Mouse (Mus musculus): Measurements from ENCODE around the gene Tmem95.
"Not testable (repeated sequence)": the region's sequence is repeated elsewhere in the genome, so short reads cannot be mapped to it uniquely, and the experiment has no call there.

The Tmem95 gene

DNA sequence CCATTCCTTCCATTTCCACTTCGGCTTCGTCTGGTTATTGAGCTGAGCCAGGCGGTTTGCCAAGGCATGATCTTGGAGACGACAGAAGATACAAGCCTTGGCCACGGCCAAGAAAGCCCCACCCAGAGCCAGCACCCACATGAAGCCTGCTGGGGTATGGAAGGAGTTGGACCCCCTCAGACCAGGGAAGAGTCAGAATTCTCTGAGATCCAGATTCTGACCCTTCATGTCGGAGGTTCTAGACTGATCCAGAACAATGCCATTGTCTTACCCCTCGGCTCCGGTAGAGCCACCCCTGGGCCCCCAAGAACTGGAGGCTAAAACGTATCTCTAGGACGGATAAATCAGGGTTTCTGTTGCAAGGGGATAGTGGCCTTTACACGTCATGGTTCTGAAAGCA is at the start of gene Tmem95:
Tmem95 (minus strand) TSS at position 141 of the 400 bp plus-strand sequence.
- DNase-seq (ENCODE audit: low spot score in 2 of 2), result no peak

- no peak for DNase-seq (ENCODE audit: low spot score in 2 of 2)
Measured at GRCm38 (mm10) chr11:69927501-69927900, 49.7 kb upstream of the Tmem95 start.

- DNase-seq (ENCODE audit: low spot score in 2 of 2), result no peak
Measured at GRCm38 (mm10) chr11:69922796-69923195, 45.0 kb upstream of the Tmem95 start.

DNA sequence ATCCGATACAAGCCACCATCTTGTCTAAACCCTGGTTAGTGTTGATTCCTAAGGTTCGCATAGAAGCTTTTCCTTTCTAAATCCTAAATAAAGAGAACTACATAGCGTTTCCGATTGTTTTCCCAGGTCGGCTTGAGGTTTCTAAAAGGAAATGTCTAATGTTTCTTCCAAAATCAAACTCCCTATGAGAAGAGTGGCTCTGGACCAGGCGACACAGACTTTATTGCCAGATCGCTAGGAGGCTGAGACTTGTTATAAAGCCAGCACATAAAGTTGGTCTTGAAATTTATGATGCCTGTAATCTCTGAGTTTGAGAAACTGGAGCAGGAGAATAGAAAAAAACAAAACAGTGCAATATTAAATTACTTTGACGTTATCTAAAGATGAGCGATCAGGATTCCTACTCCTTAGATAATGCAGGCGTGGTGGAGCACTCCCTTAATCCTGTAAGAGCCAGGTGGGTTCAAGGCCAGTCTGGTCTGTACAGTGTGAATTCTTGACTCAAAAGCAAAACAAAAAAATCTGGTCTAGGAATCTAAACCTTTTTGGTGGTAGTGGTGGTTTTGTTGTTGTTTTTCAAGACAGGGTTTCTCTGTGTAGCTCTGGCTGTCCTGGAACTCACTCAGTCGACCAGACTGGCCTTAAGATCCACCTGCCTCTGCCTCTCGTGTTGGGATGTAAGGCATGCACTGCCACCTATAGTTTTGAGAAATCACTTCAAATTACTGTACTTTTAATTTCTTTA is 44.4 kb upstream of the Tmem95 start:
- no peak for DNase-seq (ENCODE audit: low spot score in 2 of 2)

- peak; percentile 100 for DNase-seq (ENCODE audit: low spot score in 2 of 2)
Measured at GRCm38 (mm10) chr11:69921114-69922011, 43.5 kb upstream of the Tmem95 start, which contains the start of gene Eif5a. TSS of gene Eif5a (minus strand) at chr11:69921958.

DNA sequence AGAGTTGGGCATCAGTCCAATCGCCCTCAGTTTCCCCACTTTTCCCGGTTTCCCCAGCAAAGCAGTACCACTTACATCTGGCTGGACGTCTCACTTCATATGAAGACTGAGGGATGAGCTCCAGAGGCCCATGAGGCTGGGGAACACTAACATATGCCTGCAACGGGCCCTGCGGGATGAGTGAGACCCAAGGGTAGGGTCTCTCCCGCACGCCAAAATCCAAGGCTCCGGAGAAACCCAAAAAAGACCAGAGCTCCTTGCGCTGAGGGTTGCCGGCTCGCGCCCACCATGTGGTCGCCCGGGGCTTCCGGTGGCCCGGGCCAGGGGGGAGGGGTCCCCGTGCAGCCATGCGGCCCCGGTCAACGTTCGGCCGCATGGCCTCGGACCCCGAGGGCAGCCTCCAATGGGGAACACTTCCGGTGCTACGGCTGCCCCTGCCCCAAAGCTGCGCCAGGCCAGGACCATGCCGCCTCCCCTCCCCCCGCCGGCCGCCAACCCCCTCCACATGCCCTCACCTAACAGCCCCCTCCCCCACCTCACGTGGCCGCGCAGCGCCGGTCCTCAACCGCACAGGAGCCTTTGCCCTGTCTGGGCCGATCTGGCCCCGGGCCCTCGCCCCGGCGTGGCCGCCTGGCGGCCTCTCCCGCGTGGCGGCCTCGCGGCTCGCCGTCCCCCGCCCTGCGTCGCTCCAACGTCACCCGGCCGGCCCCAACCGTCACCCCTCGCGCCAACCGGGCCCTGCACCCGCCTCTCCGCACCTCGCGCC is 42.6 kb upstream of the Tmem95 start:
- DNase-seq (ENCODE audit: low spot score in 2 of 2), result peak in 1 of 2 experiments; percentile 52

DNA sequence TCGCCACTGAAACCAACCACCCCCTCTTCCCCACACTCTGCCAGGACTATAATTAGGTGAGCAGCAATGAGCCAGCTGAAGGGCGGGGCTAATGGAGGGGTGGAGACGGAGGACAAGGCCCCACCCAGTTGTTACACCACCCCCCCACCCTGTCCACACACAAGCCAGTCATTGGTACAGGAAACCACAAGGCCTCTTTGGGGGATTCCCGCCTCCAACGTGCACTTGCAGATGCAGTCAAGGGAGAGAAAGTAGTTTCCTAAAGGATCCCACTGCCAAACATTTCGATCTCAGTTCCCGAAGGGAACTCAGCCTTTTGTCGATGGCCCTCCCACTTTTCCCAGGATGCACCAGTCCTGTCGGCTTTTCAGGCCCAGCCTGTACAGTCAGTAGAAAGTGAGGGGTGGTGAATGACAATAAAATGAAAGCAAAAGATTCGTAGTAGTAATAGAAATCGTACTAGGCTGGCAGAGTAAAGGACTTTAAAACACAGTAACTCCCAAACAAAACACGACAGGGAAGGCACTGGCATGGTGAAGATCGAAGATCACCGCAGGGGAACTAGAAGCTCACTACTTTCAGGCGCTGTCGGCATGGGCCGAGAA is 41.9 kb upstream of the Tmem95 start:
- peak; percentile 50 to 56 for DNase-seq (ENCODE audit: low spot score in 2 of 2)

DNA sequence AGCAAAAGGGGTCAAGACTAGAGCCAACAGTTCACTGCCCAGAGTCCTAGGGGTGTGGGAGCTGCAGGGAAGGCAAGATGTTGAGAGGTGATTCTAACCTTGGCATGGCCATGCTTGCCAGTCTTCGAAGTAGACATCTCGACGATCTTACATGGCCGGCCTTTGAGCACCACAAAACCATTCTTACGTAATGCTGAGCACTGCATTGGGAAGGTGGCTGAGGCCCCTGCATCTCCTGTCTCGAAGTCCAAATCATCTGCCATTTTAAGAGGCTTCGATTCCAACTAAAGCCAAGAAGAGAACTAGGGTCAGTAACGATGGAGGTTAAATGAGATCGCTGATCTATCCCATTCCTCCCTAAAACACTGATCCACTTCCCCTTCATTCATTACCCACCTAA is 41.2 kb upstream of the Tmem95 start:
- DNase-seq (ENCODE audit: low spot score in 2 of 2), result no peak

- no peak for DNase-seq (ENCODE audit: low spot score in 2 of 2)
Measured at GRCm38 (mm10) chr11:69918118-69918517, 40.3 kb upstream of the Tmem95 start.

DNA sequence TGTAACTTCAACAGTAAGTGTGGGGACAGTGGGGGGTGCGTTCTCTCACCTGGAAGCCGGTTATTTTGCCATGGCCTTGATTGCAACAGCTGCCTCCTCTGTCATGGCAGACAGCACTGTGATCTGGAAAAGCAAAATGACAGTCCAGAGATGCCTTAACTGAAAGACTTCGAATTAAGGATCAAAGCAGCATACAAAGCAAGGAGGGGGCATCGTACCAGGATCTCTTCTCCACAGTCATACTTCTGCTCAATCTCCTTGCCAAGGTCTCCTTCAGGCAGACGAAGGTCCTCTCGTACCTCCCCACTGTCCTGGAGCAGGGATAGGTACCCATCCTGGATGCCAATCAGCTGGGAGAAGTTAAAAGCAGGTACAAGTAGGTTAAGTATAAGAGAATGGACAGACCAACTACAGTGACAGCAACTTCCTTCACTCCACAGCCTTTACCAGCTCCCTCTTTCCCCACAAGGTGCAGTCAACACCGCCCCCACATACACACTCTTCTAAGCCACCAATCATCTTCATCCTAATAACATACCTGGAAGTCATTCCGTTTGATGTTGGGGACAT is 39.6 kb upstream of the Tmem95 start:
- no peak for DNase-seq (ENCODE audit: low spot score in 2 of 2)

GRCm38 (mm10) chr11:69916652-69917378 is 39.0 kb upstream of the Tmem95 start:
- not testable (repeated sequence) for DNase-seq (ENCODE audit: low spot score in 2 of 2)

DNA sequence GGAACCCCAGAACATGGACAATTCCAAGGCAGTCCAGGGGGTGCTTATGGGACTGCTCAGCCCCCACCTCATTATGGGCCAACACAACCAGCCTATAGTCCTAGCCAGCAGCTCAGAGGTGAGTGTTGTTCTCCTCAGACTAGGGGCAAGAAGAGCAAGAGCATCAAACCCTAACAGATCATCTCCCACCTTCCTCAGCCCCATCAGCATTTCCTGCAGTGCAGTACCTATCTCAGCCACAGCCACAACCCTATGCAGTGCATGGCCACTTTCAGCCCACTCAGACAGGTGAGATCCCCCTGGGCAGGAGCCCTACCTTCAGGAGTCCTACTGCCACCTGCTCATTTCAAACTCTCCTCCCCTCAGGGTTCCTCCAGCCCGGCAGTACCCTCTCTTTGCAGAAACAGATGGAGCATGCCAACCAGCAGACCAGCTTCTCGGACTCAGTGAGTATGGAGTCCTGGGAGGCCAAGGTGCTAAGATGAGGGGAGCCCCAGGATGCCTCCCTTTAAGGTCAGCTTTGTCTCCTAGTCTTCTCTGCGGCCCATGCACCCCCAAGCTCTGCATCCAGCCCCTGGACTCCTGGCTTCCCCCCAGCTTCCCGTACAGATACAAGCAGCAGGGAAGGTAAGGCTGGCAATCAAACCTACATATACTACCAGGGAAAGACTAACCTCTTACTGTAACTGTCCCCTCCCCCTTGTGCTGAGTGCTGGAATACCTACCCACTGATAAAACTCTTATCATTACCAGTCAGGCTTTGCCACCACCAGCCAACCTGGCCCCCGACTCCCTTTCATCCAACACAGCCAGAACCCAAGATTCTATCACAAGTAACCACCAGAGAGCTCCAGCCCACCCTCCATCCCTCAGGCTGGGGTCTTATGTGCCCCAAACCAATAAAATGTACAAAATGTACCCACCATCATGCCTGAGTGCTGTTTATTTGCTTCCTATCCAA is 38.1 kb upstream of the Tmem95 start:
- DNase-seq (ENCODE audit: low spot score in 2 of 2), result no peak

- no peak for DNase-seq (ENCODE audit: low spot score in 2 of 2)
Measured at GRCm38 (mm10) chr11:69914917-69915430, 37.2 kb upstream of the Tmem95 start.

DNA sequence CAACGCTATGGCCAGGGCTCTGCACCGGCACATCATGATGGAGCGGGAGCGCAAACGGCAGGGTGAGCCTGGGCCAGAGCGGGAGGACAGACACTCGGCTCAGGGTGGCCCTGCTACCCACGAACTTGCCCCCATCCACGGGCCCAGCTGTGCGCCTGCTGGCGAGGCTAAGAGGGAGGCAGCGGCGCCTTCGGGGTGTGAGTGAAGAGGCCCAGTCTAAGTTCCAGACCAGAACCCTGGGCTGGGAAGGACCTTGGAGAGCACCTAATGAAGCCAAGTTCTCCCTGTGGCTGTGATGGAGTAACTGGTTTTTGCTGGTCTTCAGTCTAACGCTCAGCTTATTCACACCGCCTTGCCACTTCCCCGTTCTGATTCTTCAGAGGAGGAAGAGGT is 36.5 kb upstream of the Tmem95 start:
- no peak for DNase-seq (ENCODE audit: low spot score in 2 of 2)

DNA sequence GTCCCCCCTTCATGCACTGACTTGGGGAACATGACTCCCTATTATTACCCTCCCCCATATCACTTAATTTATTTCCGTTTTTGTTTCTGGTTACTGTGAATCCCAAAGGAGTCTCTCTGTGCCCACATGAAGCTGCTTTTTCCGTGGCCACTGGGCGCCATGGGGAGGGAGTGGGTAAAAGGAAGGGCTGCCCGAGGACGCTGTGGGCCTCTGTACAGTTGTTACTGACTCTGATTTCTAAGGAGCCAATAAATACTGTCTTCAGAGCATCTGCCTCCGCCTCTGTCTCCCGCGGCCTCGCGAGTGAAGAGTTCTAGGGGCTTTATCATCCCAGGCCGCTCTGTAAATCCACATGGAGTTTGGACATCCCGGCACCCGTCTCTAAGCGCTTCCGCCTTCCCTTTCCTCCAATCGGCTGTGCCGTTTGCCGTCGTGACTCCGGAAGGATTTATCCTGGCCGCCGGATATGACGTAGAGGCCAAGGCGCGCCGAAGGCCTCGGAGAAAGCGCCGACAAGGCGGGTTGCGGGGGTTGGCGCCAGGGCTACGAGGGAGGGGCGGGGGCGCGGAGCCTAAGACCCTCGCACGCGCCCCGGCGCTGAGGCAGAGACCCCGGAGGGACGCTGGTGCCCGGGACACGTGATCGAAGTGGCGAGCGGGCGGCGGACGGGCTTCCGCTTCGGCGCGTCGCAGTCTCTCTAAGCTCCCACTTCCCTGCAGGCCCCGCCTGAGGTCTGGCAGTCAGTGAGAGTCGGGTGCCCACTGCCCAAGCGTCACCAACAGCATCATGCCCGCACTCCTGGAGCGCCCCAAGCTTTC is 35.9 kb upstream of the Tmem95 start, which contains the start of gene Gps2:
Gps2 (plus strand) TSS at position 335 of the 818 bp plus-strand sequence.
- peak; percentile 88 to 89 for DNase-seq (ENCODE audit: low spot score in 2 of 2)

DNA sequence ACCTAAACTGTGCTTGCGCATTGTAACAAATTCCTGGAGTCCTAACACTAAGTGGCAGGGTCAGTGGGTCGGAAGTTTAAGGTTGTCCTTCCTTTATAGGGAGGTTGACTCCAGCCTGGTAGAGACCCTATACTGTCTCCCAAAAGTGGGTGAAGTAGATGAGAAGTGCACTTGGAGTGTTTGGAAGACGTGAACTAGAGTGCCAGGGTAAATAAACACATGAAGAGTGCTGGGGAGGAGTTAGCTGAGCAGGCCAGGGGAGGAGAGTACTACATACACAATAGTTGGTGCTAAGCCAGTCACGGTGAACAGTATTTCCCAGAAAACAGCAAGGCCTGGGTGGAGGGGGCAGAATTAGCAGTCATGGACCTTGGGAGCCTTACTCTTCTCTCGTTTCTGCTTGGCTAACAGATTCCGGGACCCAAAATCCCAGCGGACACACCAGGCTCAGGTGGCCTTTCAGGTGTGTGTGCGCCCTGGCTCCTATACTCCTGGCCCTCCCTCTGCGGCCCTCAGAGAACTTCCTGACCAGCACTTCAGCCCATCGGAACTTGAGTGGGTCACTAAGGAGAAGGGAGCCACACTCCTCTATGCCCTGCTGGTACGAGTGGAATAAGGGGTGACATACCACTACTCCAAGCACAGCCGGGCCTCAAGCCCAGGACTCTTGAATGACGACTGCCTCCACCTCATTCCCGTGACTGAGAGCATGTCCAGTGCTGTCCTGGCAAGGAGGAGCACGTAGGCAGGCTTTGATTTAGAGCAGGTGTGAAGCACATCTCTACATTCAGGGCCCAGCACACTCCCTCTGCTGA is 35.1 kb upstream of the Tmem95 start:
- DNase-seq (ENCODE audit: low spot score in 2 of 2), result no peak

DNA sequence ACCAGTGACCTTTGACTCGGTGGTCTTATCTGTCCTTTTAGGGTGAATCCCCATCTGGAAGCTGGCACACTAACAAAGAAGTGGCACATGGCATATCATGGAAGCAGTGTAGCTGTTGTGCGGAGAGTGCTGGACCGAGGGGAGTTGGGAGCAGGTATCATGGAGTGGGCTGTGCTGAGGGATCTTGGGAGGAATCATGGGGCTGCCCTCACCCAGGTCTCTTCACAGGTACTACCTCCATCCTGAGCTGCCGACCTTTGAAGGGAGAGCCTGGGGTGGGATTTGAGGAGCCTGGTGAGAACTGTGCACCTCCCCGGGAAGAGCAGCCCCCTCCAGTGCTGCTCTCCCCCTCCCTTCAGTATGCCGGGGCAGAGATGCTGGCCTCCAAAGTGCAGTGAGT is 33.9 kb upstream of the Tmem95 start:
- DNase-seq (ENCODE audit: low spot score in 2 of 2), result no peak
